Mouse (Mus musculus) kidney, postnatal 14 days (tissue): ENCODE measurements around the gene Zcrb1.

ENCODE experiments used
- DNase-seq: peaks from one replicate; pipeline ENCODE4 v3.0.0; 2022; ENCODE audit warnings: mixed read lengths

Gene Zcrb1

GRCm38 (mm10) chr15:93368558-93368957, 29.6 kb downstream of the Zcrb1 start:
- DNase-seq: peak; percentile 21

GRCm38 (mm10) chr15:93365561-93365960, 32.6 kb downstream of the Zcrb1 start:
- DNase-seq: peak; percentile 30

- DNase-seq: no peak
Observed at GRCm38 (mm10) chr15:93358346-93359095, 39.6 kb downstream of the Zcrb1 start.

GRCm38 (mm10) chr15:93340630-93341379, 57.3 kb downstream of the Zcrb1 start:
- no peak for DNase-seq

GRCm38 (mm10) chr15:93336925-93337761, 61.0 kb downstream of the Zcrb1 start, which contains the start of gene Yaf2:
TSS of gene Yaf2 (minus strand) at chr15:93336935.
- peak; percentile 93 for DNase-seq

GRCm38 (mm10) chr15:93336658-93336924, 61.5 kb downstream of the Zcrb1 start:
- DNase-seq: no peak
